Mouse (Mus musculus): ENCODE measurements around the gene Col23a1. TPM values are rescaled to one million over a fixed set of nuclear protein-coding genes. Genes with fewer than 3 reads are reported as not detected.
A peak's percentile ranks its signal among the peaks of the same experiment; 100 is the strongest.

The Col23a1 gene
- 1 to 10 TPM; 1.0 to 1.6 TPM for total RNA-seq (2021)

- intact Hi-C loops (cut with DNase I): loop anchor here (1.0 to 10.0 kb wide), 3 partner anchors 157 to 395 kb away; partner anchors contain the start of gene 0610009B22Rik
- peak; percentile 38 for DNase-seq (ENCODE audit: low spot score)
Observed at GRCm38 (mm10) chr11:51289564-51290041, at the start of gene Col23a1. Gene Col23a1 (plus strand): TSS chr11:51289920.

- no peak for DNase-seq (ENCODE audit: low spot score)
Observed at GRCm38 (mm10) chr11:51242897-51243296, 46.8 kb upstream of the Col23a1 start.

DNA sequence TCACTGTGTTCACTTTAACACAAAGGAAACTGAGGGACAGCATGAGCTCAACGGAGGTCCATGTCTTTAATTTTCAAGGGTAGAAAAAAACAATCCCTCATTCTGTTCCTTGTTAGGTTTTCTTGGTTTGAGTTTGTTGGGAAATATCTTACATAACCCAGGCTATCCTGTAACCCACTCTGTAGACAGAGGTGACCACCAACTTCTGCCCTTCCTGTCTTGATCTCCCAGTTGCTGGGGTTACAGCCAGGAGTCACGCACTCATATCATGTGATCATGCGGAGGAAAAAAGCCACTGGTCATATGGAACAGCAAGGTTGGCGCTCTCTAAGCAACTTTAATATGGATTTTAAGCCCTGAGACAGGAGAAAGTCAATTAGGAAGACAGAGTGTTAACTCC is 32.7 kb upstream of the Col23a1 start:
- intact Hi-C loops (cut with DNase I): no loop called here
- DNase-seq (ENCODE audit: low spot score): no peak

More at GRCm38 (mm10) chr11:51242897-51243296, 46.8 kb upstream of the Col23a1 start:
- intact Hi-C loops (cut with DNase I): no loop called here

- DNase-seq (ENCODE audit: low spot score): no peak
- intact Hi-C loops (cut with DNase I): loop anchor here (10.0 kb wide), 1 partner anchor 317 kb away; the partner anchor contains the start of gene 4933414I15Rik
Observed at GRCm38 (mm10) chr11:51261680-51262219, 28.0 kb upstream of the Col23a1 start, which contains the start of gene Clk4. Gene Clk4 (plus strand): TSS chr11:51261730.

- intact Hi-C loops (cut with DNase I): loop anchor here (10.0 kb wide), 1 partner anchor 318 kb away; the partner anchor contains the start of gene 4933414I15Rik
- peak; percentile 98 for DNase-seq (ENCODE audit: low spot score)
Observed at GRCm38 (mm10) chr11:51262342-51263285, 27.1 kb upstream of the Col23a1 start, which contains the start of gene BC049762. Gene BC049762 (minus strand): TSS chr11:51263046.

DNA sequence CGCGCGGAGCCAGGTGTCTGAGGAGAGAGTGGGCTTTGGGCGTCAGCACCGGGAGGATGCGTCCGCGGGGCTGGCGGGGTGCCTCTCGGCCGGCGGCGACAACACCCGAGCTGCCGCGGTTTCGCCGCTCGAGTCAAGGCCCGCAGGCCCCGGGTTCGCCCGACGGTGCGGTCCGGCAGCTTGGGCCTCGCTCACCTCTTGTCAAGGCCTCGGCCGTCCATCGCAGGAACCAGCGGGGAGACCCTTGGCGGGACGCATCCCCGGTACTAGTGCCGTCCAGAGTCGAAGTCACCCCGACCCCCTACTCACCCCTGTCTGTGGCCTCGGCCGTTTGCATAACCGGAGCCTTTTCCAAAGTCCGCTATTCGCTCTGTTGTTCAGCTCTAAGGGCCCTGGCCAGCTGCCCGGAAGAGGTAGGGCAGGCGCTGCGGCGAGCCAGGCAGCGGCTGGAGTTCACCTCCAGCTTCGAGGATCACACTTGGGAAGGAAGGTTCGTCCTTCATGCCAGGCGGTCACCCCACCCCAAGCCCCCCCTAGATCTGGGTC is 26.4 kb upstream of the Col23a1 start:
- intact Hi-C loops (cut with DNase I): loop anchor here (10.0 kb wide), 1 partner anchor 319 kb away; the partner anchor contains the start of gene 4933414I15Rik

DNA sequence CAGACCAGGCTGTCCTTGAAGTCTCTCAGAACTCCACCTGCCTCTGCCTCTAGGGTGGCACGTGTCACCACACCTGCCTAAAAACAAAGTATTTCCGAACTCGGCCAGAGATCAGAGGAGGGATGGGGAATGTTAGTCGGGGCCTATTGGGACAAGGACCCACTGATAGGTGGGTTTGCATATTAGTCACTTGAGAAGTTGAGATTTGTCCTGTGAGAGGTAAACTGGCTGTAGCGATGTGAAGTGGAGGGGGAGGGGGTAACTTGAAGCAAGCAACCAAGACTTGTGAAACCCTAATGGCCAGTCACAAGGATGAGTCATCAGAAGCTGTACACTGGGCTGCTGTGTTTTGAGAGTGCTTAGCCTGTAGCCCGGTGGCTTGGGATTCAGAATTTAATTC is 25.4 kb upstream of the Col23a1 start:
- DNase-seq (ENCODE audit: low spot score): no peak
- intact Hi-C loops (cut with DNase I): loop anchor here (10.0 kb wide), 1 partner anchor 320 kb away; the partner anchor contains the start of gene 4933414I15Rik

More for the DNA sequence above, 26.4 kb upstream of the Col23a1 start:
- peak; percentile 38 for DNase-seq (ENCODE audit: low spot score)

- intact Hi-C loops (cut with DNase I): loop anchor here (10.0 kb wide), 1 partner anchor 321 kb away; the partner anchor contains the start of gene 4933414I15Rik
- DNase-seq (ENCODE audit: low spot score): no peak
Observed at GRCm38 (mm10) chr11:51265326-51265725, 24.4 kb upstream of the Col23a1 start.

DNA sequence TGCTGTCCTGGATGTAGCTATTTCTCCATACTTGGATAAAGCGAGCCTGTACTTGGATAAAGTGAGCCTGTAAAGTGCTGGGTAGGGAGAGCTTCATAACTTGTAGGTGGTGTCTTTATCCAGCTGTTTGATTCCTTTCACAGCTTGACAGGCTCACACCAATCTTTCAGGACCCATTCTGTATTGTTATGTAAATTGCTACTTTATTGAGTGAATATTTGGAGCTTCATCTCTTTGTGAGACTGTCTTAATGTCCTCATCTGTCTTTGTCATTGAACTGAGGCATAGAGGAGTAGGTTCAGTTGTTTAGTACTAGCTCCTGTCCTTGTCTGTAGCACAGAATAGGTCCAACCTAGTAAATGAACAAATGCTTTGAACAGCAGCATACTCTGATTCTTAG is 15.3 kb upstream of the Col23a1 start:
- no peak for DNase-seq (ENCODE audit: low spot score)
- intact Hi-C loops (cut with DNase I): no loop called here

- intact Hi-C loops (cut with DNase I): no loop called here
- no peak for DNase-seq (ENCODE audit: low spot score)
Observed at GRCm38 (mm10) chr11:51290066-51290955, 591 bp downstream of the Col23a1 start.

DNA sequence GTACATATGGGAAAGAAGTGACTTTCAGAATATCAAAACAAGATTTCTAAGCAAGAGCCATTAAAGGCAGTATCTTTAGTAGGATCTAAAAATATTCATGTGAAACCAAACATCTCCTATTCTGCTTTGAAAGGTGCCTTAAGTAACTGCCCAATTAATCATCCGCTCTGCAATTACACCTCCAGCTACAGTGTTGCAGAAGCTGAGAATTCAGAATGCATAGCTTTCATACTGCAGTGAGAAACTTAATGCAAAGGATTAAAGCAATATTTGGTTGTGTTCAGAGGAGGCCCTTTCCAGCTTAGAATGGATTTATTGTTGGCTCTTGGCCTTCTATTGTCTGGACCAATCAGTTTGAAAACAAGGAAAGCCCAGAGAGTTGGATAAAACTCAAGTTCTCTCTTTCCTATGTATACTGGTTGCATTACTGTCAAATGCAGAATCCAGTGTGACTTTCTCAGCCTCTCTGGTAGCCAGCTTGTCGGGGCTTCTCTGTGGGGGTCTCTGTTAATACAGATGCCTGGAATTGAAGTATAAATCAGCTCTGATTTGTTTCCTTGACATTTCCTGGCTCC is 4.3 kb downstream of the Col23a1 start:
- intact Hi-C loops (cut with DNase I): no loop called here
- no peak for DNase-seq (ENCODE audit: low spot score)

- intact Hi-C loops (cut with DNase I): no loop called here
- DNase-seq (ENCODE audit: low spot score): no peak
Observed at GRCm38 (mm10) chr11:51295742-51296141, 6.0 kb downstream of the Col23a1 start.

GRCm38 (mm10) chr11:51298691-51299090 is 9.0 kb downstream of the Col23a1 start:
- DNase-seq (ENCODE audit: low spot score): no peak
- intact Hi-C loops (cut with DNase I): no loop called here

DNA sequence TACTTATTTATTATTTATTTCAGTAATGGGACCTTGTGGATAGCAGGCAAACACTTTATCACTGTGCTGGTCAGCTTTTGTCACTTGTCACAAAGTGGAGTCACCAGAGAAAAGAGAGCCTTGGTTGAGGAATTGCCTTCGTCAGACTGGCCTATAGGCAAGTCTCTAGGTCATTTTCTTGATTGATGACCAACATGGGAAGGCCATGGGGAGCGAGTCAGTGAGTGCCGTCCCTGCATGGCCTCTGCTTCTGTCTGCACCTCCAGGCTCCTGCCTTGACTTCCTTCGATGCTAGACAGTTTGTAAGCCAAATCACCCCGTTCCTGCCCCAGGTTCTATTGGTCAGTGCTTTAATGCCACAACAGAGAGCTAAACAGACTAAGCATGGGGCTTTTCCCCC is 12.7 kb downstream of the Col23a1 start:
- intact Hi-C loops (cut with DNase I): no loop called here
- DNase-seq (ENCODE audit: low spot score): no peak

- no peak for DNase-seq (ENCODE audit: low spot score)
- intact Hi-C loops (cut with DNase I): no loop called here
Observed at GRCm38 (mm10) chr11:51303981-51304553, 14.3 kb downstream of the Col23a1 start.

- DNase-seq (ENCODE audit: low spot score): no peak
- intact Hi-C loops (cut with DNase I): no loop called here
Observed at GRCm38 (mm10) chr11:51308306-51308705, 18.6 kb downstream of the Col23a1 start.

GRCm38 (mm10) chr11:51311846-51312245 is 22.1 kb downstream of the Col23a1 start:
- intact Hi-C loops (cut with DNase I): no loop called here
- no peak for DNase-seq (ENCODE audit: low spot score)

DNA sequence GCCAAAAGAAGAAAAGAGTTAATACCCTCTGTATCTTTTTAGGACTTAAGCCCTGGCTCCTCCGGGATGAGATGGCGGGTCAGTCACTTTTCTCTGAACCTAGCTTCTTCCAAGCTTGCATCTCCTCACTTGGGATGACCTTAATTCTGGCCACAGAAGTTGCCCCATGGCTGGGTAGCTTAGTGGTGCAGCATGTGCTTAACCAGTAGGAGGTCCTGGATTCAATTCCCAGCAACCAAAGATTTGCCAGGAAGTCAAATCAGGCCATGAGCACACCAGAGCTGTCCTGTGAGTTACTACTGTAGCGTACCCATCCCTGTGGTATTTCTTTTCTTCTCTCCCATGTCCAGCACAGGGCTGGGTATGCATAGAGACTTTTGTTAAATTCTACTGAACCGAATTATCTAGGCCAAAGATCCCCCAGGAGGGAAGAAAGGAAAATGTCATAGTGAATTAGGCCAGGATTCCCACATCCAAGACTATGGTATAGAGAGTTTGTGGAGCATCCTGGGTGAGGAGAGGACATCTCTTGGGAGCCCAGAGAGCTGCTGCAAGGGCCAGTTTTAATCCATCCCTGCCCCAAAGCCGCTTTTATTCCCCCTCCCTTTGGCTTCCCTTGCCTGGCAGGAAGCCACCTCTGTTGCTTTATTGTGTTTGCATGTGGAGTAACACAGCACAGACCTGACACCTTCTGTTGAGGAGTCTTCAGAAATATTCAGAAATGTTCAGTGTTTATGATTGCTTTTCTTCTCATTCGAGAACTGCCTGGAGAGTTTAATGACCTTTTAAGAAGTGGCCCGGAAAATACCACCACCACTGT is 26.5 kb downstream of the Col23a1 start:
- DNase-seq (ENCODE audit: low spot score): no peak
- intact Hi-C loops (cut with DNase I): no loop called here
